Mouse (Mus musculus): ENCODE results near the gene Edf1. TPM values are rescaled to one million over a fixed set of nuclear protein-coding genes. Genes with fewer than 3 reads are reported as not detected.
"Not testable (repeated sequence)": the region's sequence is repeated elsewhere in the genome, so short reads cannot be mapped to it uniquely, and the experiment has no call there.

Edf1 gene
- total RNA-seq (2021), result 100 to 1,000 TPM; 212 to 213 TPM
- long read RNA-seq, transcript Edf1-201 (5 exons, 722 nt), result major isoform, 105 of 114 reads
- long read RNA-seq, partial matches to known transcripts, result 1 of 114 reads
- long read RNA-seq, other reads (novel, unspliced or antisense), result 4 of 114 reads

- DNase-seq (ENCODE audit: low spot score in 2 of 2), result peak; percentile 95 to 96
Observed at GRCm38 (mm10) chr2:25557221-25557963, at the start of gene Edf1. Gene Edf1, plus strand, starts transcription at chr2:25557847.

GRCm38 (mm10) chr2:25509912-25510311 is 47.7 kb upstream of the Edf1 start:
- DNase-seq (ENCODE audit: low spot score in 2 of 2), result no peak

- no peak for DNase-seq (ENCODE audit: low spot score in 2 of 2)
Observed at GRCm38 (mm10) chr2:25526510-25527302, 30.9 kb upstream of the Edf1 start.

GRCm38 (mm10) chr2:25533707-25534106 is 23.9 kb upstream of the Edf1 start:
- no peak for DNase-seq (ENCODE audit: low spot score in 2 of 2)

- DNase-seq (ENCODE audit: low spot score in 2 of 2), result peak in 1 of 2 experiments; percentile 51
Observed at GRCm38 (mm10) chr2:25534178-25534865, 23.3 kb upstream of the Edf1 start.

GRCm38 (mm10) chr2:25534866-25535182 is 22.8 kb upstream of the Edf1 start:
- no peak for DNase-seq (ENCODE audit: low spot score in 2 of 2)

GRCm38 (mm10) chr2:25536531-25536930 is 21.1 kb upstream of the Edf1 start:
- no peak for DNase-seq (ENCODE audit: low spot score in 2 of 2)

- DNase-seq (ENCODE audit: low spot score in 2 of 2), result no peak
Observed at GRCm38 (mm10) chr2:25540541-25540948, 17.1 kb upstream of the Edf1 start.

- DNase-seq (ENCODE audit: low spot score in 2 of 2), result no peak
Observed at GRCm38 (mm10) chr2:25541644-25542367, 15.8 kb upstream of the Edf1 start.

- no peak for DNase-seq (ENCODE audit: low spot score in 2 of 2)
Observed at GRCm38 (mm10) chr2:25545996-25546810, 11.4 kb upstream of the Edf1 start.

GRCm38 (mm10) chr2:25546811-25547491 is 10.7 kb upstream of the Edf1 start, which contains the start of gene Traf2:
Gene Traf2, minus strand, starts transcription at chr2:25546940.
- peak; percentile 98 to 99 for DNase-seq (ENCODE audit: low spot score in 2 of 2)

- DNase-seq (ENCODE audit: low spot score in 2 of 2), result no peak
Observed at GRCm38 (mm10) chr2:25549021-25549991, 8.3 kb upstream of the Edf1 start.

GRCm38 (mm10) chr2:25551186-25551585 is 6.5 kb upstream of the Edf1 start:
- DNase-seq (ENCODE audit: low spot score in 2 of 2), result peak in 1 of 2 experiments; percentile 62

- not testable (repeated sequence) for DNase-seq (ENCODE audit: low spot score in 2 of 2)
Observed at GRCm38 (mm10) chr2:25553171-25553786, 4.4 kb upstream of the Edf1 start.

GRCm38 (mm10) chr2:25555479-25555878 is 2.2 kb upstream of the Edf1 start:
- not testable (repeated sequence) for DNase-seq (ENCODE audit: low spot score in 2 of 2)

- DNase-seq (ENCODE audit: low spot score in 2 of 2), result no peak
Observed at GRCm38 (mm10) chr2:25556296-25556695, 1.4 kb upstream of the Edf1 start.

- no peak for DNase-seq (ENCODE audit: low spot score in 2 of 2)
Observed at GRCm38 (mm10) chr2:25557964-25558360, 315 bp downstream of the Edf1 start.

GRCm38 (mm10) chr2:25558774-25559173 is 1.1 kb downstream of the Edf1 start:
- no peak for DNase-seq (ENCODE audit: low spot score in 2 of 2)

Data from layer of hippocampus, adult 18-20 months (tissue).